Mouse (Mus musculus): ENCODE measurements around the gene Cdh10. TPM values are rescaled to one million over a fixed set of nuclear protein-coding genes. Genes with fewer than 3 reads are reported as not detected.

The Cdh10 gene
- polyA plus RNA-seq, 1 experiment from 2014 or later: 19.7 TPM

DNA sequence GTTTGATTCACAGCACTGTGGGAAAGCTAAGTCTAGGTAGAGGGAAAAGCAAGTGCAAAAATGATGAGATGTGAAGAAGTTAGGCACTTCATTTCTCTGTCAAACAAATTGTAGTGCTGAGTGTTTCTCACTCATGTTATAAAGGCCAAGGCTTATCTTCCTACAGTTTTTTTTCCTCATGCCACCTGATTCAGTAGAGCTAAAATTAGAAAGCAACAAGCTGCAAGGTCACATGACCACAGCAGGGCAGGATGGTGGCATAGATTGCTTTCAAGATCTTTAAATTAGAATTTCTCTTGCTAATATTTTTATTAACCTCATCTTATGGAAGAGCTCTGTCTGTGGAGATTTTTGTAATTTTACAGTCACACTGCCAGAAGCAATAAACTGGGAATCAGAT lies 174.8 kb downstream of the Cdh10 start:
- Histone ChIP-seq H3K36me3 (no peaks in the 10 kb centered on the region), H3K4me2 (no peak overlapping the region), H3K4me3 (no peak overlapping the region), H3K27me3 (no peaks in the 10 kb centered on the region), H3K4me1 (replicated peaks) (no peaks in the 10 kb centered on the region), H3K9me3 (no peaks in the 10 kb centered on the region), H3K9ac (no peak overlapping the region), H3K27ac (no peak overlapping the region)
- ATAC-seq (ENCODE audit: low FRiP score): no peak

DNA sequence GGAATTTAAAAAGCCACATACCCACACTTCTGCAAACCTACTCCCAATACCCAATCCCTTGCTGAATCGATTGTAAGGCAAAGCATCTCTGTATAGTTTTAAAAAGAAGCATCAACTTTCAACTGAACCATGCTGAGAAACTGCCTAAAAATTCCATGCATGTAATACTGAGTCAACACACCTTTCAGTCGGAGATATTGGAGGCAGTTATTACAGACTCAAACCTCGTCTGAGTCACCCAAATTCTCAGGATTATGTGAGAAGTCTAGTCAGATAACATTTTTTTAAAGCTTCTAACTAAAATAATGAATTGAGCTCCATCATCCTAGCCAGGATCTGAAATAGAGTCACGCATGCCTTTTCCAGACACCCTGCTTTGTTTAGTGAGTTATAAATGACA lies 175.5 kb downstream of the Cdh10 start:
- WGBS: 77% methylated on average over 4 of the region's 4 CpGs
- Histone ChIP-seq H3K4me1 (replicated peaks) (no peaks in the 10 kb centered on the region), H3K27me3 (no peaks in the 10 kb centered on the region), H3K9ac (no peak overlapping the region), H3K4me3 (no peak overlapping the region), H3K9me3 (no peaks in the 10 kb centered on the region), H3K4me2 (no peak overlapping the region), H3K27ac (no peak overlapping the region), H3K36me3 (no peaks in the 10 kb centered on the region)
- no peak for ATAC-seq (ENCODE audit: low FRiP score)

DNA sequence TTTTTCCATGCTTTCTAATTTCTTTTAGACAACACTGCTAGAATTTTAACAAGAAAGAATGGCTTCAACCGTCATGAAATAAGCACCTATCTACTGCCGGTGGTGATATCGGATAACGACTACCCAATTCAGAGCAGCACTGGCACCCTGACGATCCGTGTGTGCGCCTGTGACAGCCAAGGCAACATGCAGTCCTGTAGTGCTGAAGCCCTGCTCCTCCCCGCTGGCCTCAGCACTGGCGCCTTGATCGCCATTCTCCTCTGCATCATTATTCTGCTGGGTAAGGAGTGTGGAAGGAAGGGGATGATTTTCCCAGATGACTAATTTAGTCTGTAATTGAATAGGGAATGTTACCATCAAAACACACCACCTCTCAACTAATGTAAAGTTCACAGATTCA lies 192.1 kb downstream of the Cdh10 start:
- Histone ChIP-seq H3K4me1 (replicated peaks) (no peaks in the 10 kb centered on the region), H3K9me3 (no peaks in the 10 kb centered on the region), H3K9ac (no peak overlapping the region), H3K27ac (no peak overlapping the region), H3K4me2 (no peak overlapping the region), H3K27me3 (no peaks in the 10 kb centered on the region), H3K4me3 (no peak overlapping the region), H3K36me3 (peaks cover 13% of the 10 kb centered on the region)
- 82% methylated on average over 10 of the region's 10 CpGs for WGBS
- ATAC-seq (ENCODE audit: low FRiP score): no peak

DNA sequence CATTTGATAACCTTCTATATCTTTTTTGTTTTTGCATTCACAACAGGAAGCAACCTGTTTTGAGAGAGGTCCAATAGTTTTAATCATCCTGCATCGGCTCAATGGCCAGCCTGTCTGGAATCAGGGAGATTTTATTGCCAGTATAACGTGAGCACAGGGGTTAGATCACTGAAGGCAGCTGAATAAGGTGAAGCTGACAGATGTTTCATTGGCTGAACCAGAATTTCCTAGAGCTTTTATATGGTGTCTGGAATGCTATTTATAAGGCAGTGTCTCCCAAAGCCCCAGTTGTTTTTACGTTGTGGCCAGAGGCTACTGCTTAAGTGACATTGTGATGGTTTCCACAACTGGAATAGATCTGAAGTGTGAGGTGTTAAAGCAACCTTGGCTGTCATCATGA lies 214.2 kb downstream of the Cdh10 start:
- H3K27me3 ChIP-seq: no peaks in the 10 kb centered on the region
- no peak overlapping the region for H3K4me3 ChIP-seq
- no peak for ATAC-seq (ENCODE audit: low FRiP score)
- H3K27ac ChIP-seq: no peak overlapping the region
- H3K4me1 ChIP-seq (replicated peaks): no peaks in the 10 kb centered on the region
- 66% methylated on average over 3 of the region's 3 CpGs for WGBS
- no peaks in the 10 kb centered on the region for H3K36me3 ChIP-seq
- no peaks in the 10 kb centered on the region for H3K9me3 ChIP-seq
- no peak overlapping the region for H3K4me2 ChIP-seq
- H3K9ac ChIP-seq: no peak overlapping the region

DNA sequence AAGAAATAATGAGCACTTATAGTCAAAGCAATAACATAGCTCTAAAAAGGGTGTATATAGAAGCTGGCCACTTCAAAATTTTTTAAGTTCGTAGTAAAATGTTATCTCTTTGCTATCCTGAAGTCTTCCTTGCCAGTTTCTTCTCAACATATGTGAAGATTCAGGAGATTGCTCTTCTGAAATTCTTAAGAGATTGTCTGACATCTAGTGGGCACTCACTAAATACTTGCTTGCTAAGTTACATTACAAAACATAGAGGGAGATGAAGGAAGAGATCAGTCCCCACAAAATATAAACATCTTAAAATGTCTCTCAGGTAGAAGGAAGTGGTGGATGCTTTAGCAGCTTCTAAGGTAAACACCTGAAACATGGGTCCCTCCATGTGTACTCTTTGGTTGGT lies 221.3 kb downstream of the Cdh10 start:
- no peak overlapping the region for H3K9ac ChIP-seq
- no peak overlapping the region for H3K4me2 ChIP-seq
- no peaks in the 10 kb centered on the region for H3K36me3 ChIP-seq
- H3K4me1 ChIP-seq (replicated peaks): no peaks in the 10 kb centered on the region
- no peaks in the 10 kb centered on the region for H3K9me3 ChIP-seq
- H3K4me3 ChIP-seq: no peak overlapping the region
- H3K27ac ChIP-seq: no peak overlapping the region
- no peaks in the 10 kb centered on the region for H3K27me3 ChIP-seq
- ATAC-seq (ENCODE audit: low FRiP score): no peak
- 86% methylated on average over 1 of the region's 1 CpGs for WGBS

Measured in hindbrain, embryonic 13.5 days (tissue).